Mouse (Mus musculus) E14TG2a.4 (cell line): ENCODE measurements around the gene Flywch1.

Source experiments
- CTCF ChIP-seq: conservative IDR thresholded peaks from 2 replicates; pipeline ENCODE4 v1.5.1; 2014; ENCODE audit warnings: low read length
- NANOG ChIP-seq: IDR thresholded peaks from 2 replicates; pipeline ENCODE4 v1.6.1; 2014; ENCODE audit warnings: borderline replicate concordance, low read length, mixed read lengths
- POU5F1 ChIP-seq: IDR thresholded peaks from 2 replicates; pipeline ENCODE4 v1.6.1; 2014; ENCODE audit warnings: low read length, borderline replicate concordance

DNA sequence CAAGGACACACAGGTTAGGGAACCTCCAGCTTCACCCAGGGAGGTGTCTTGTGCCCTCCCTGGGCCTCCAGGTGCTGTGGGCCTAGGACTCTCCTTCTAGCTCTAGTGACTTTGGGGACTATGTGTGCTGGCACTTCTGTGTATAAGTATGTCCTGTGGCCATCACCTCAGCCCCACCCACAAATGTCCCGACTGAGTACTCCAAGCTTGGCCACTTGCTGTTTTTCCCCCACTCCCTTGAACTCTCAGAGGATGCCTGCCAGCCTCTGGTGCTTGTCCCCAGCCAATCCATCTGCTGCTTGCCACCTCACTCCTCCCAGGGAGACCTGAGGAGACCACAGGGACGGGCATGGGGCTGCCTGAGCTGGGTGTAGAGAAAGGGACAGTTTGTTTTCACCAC lies 7.0 kb upstream of the Flywch1 start:
- no peak for TF ChIP-seq CTCF
- no peak for TF ChIP-seq NANOG
- TF ChIP-seq POU5F1 = no peak
